Mouse (Mus musculus) embryonic fibroblast, embryonic 13.5 days (primary cell): ENCODE measurements at regions not wholly inside any gene's neighbourhood (a gene's known extent, or its start where the extent isn't known, plus 50 kb on each side); places are given as distances from the start of the nearest gene placed in this dataset.

Experiments
- CTCF ChIP-seq: IDR thresholded peaks from 2 replicates; pipeline ENCODE4 v1.5.1; 2011; ENCODE audit warnings: mild to moderate bottlenecking, control low read depth, low read length, moderate library complexity, borderline replicate concordance; ENCODE audit not compliant: insufficient read depth
- POLR2A ChIP-seq: IDR thresholded peaks from 2 replicates; pipeline ENCODE4 v1.6.1; 2011; ENCODE audit warnings: low read depth, mild to moderate bottlenecking, control low read depth, low read length, moderate library complexity

GRCm38 (mm10) chr2:123364204-123364603 is 599.2 kb downstream of the Sqor start:
- TF ChIP-seq POLR2A (no peak), CTCF (no peak)
